Mouse (Mus musculus): ENCODE measurements around the gene Thsd4. TPM values are rescaled to one million over a fixed set of nuclear protein-coding genes. Genes with fewer than 3 reads are reported as not detected.
A peak's percentile ranks its signal among the peaks of the same experiment; 100 is the strongest.

The Thsd4 gene
- total RNA-seq, 2 experiments from 2014 or later, result 7.5 to 8.9 TPM

- DNase-seq (ENCODE audit: low spot score in 2 of 2), result no peak
- intact Hi-C loops (cut with DNase I), result no loop called here
Measured at GRCm38 (mm10) chr9:60317291-60317690, 204.6 kb downstream of the Thsd4 start.

- intact Hi-C loops (cut with DNase I), result no loop called here
- DNase-seq (ENCODE audit: low spot score in 2 of 2), result no peak
Measured at GRCm38 (mm10) chr9:60316510-60316909, 205.3 kb downstream of the Thsd4 start.

GRCm38 (mm10) chr9:60315533-60315932, 206.3 kb downstream of the Thsd4 start:
- intact Hi-C loops (cut with DNase I), result no loop called here

GRCm38 (mm10) chr9:60313661-60314060, 208.2 kb downstream of the Thsd4 start:
- intact Hi-C loops (cut with DNase I), result no loop called here
- DNase-seq (ENCODE audit: low spot score in 2 of 2), result no peak

More at GRCm38 (mm10) chr9:60315533-60315932, 206.3 kb downstream of the Thsd4 start:
- no peak for DNase-seq (ENCODE audit: low spot score in 2 of 2)

GRCm38 (mm10) chr9:60312670-60313069, 209.2 kb downstream of the Thsd4 start:
- intact Hi-C loops (cut with DNase I), result no loop called here

GRCm38 (mm10) chr9:60311594-60312128, 210.2 kb downstream of the Thsd4 start:
- intact Hi-C loops (cut with DNase I), result no loop called here
- DNase-seq (ENCODE audit: low spot score in 2 of 2), result peak; percentile 38 to 47

More at GRCm38 (mm10) chr9:60312670-60313069, 209.2 kb downstream of the Thsd4 start:
- no peak for DNase-seq (ENCODE audit: low spot score in 2 of 2)

GRCm38 (mm10) chr9:60310741-60311317, 211.0 kb downstream of the Thsd4 start:
- intact Hi-C loops (cut with DNase I), result no loop called here
- DNase-seq (ENCODE audit: low spot score in 2 of 2), result no peak

GRCm38 (mm10) chr9:60309786-60310711, 211.8 kb downstream of the Thsd4 start:
- intact Hi-C loops (cut with DNase I), result no loop called here
- DNase-seq (ENCODE audit: low spot score in 2 of 2), result peak in 1 of 2 experiments; percentile 14

GRCm38 (mm10) chr9:60308182-60308581, 213.7 kb downstream of the Thsd4 start:
- no peak for DNase-seq (ENCODE audit: low spot score in 2 of 2)
- intact Hi-C loops (cut with DNase I), result no loop called here

- DNase-seq (ENCODE audit: low spot score in 2 of 2), result no peak
- intact Hi-C loops (cut with DNase I), result no loop called here
Measured at GRCm38 (mm10) chr9:60307469-60307868, 214.4 kb downstream of the Thsd4 start.

- DNase-seq (ENCODE audit: low spot score in 2 of 2), result no peak
- intact Hi-C loops (cut with DNase I), result no loop called here
Measured at GRCm38 (mm10) chr9:60306241-60306640, 215.6 kb downstream of the Thsd4 start.

GRCm38 (mm10) chr9:60305204-60305840, 216.5 kb downstream of the Thsd4 start:
- intact Hi-C loops (cut with DNase I), result no loop called here
- DNase-seq (ENCODE audit: low spot score in 2 of 2), result no peak

- intact Hi-C loops (cut with DNase I), result no loop called here
- peak; percentile 18 to 47 for DNase-seq (ENCODE audit: low spot score in 2 of 2)
Measured at GRCm38 (mm10) chr9:60296276-60296675, 225.6 kb downstream of the Thsd4 start.

GRCm38 (mm10) chr9:60295199-60295598, 226.6 kb downstream of the Thsd4 start:
- DNase-seq (ENCODE audit: low spot score in 2 of 2), result no peak

GRCm38 (mm10) chr9:60293129-60293528, 228.7 kb downstream of the Thsd4 start:
- intact Hi-C loops (cut with DNase I), result no loop called here

More at GRCm38 (mm10) chr9:60295199-60295598, 226.6 kb downstream of the Thsd4 start:
- intact Hi-C loops (cut with DNase I), result no loop called here

GRCm38 (mm10) chr9:60290780-60291179, 231.1 kb downstream of the Thsd4 start:
- no peak for DNase-seq (ENCODE audit: low spot score in 2 of 2)
- intact Hi-C loops (cut with DNase I), result no loop called here

More at GRCm38 (mm10) chr9:60293129-60293528, 228.7 kb downstream of the Thsd4 start:
- no peak for DNase-seq (ENCODE audit: low spot score in 2 of 2)

- no peak for DNase-seq (ENCODE audit: low spot score in 2 of 2)
- intact Hi-C loops (cut with DNase I), result no loop called here
Measured at GRCm38 (mm10) chr9:60288789-60289188, 233.1 kb downstream of the Thsd4 start.

- intact Hi-C loops (cut with DNase I), result no loop called here
- DNase-seq (ENCODE audit: low spot score in 2 of 2), result no peak
Measured at GRCm38 (mm10) chr9:60286390-60286789, 235.5 kb downstream of the Thsd4 start.

GRCm38 (mm10) chr9:60285047-60285462, 236.8 kb downstream of the Thsd4 start:
- no peak for DNase-seq (ENCODE audit: low spot score in 2 of 2)
- intact Hi-C loops (cut with DNase I), result no loop called here

- no peak for DNase-seq (ENCODE audit: low spot score in 2 of 2)
- intact Hi-C loops (cut with DNase I), result no loop called here
Measured at GRCm38 (mm10) chr9:60284318-60284717, 237.5 kb downstream of the Thsd4 start.

All from left cerebral cortex, postnatal 14 days (tissue).